Mouse (Mus musculus) intestine, embryonic 14.5 days (tissue): ENCODE measurements around the gene Cyp2c55. TPM values are rescaled to one million over a fixed set of nuclear protein-coding genes. Genes with fewer than 3 reads are reported as not detected.

Experiments used
- ATAC-seq: fragments of 200-750 bp; cut with Nextera tagmentation; replicated peaks from 2 replicates; pipeline ENCODE4 v1.8.0; 2017; ENCODE audit warnings: low read depth, moderate number of reproducible peaks, moderate TSS enrichment, moderate library complexity; ENCODE audit not compliant: low FRiP score, low TSS enrichment
- DNase-seq: peaks from one replicate; pipeline ENCODE4 v3.0.0-alpha.2; 2018; ENCODE audit warnings: low spot score
- H3K27ac ChIP-seq: fragments of 300-500 bp; sonication (generic); 2 replicates; pipeline ENCODE4 v1.5.1; 2014; ENCODE audit warnings: low read depth, mild to moderate bottlenecking, control low read depth
- H3K27me3 ChIP-seq: fragments of 300-500 bp; sonication (generic); replicated peaks from 2 replicates; pipeline ENCODE4 v1.6.1; 2014; ENCODE audit warnings: low read length, control low read depth; ENCODE audit not compliant: control insufficient read depth, insufficient read depth
- H3K36me3 ChIP-seq: fragments of 300-500 bp; sonication (generic); 2 replicates; pipeline ENCODE4 v1.6.1; 2014; ENCODE audit warnings: low read length, control low read depth; ENCODE audit not compliant: control insufficient read depth, insufficient read depth
- H3K4me1 ChIP-seq: fragments of 300-500 bp; sonication (generic); replicated peaks from 2 replicates; pipeline ENCODE4 v1.6.1; 2014; ENCODE audit warnings: low read length, control low read depth, mixed read lengths; ENCODE audit not compliant: control insufficient read depth, insufficient read depth
- H3K4me2 ChIP-seq: fragments of 300-500 bp; sonication (generic); 2 replicates; pipeline ENCODE4 v1.6.1; 2014; ENCODE audit warnings: low read length
- H3K4me3 ChIP-seq: fragments of 300-500 bp; sonication (generic); 2 replicates; pipeline ENCODE4 v1.5.1; 2014; ENCODE audit warnings: low read depth, low read length, control low read depth, mixed read lengths
- H3K9ac ChIP-seq: fragments of 300-500 bp; sonication (generic); 2 replicates; pipeline ENCODE4 v1.6.1; 2014; ENCODE audit warnings: mild to moderate bottlenecking, low read length
- H3K9me3 ChIP-seq: fragments of 300-500 bp; sonication (generic); 2 replicates; pipeline ENCODE4 v1.6.1; 2016; ENCODE audit warnings: low read length, control low read depth; ENCODE audit not compliant: control insufficient read depth
- WGBS: fragments of 180-500 bp; shearing (Covaris S2); extraction: QIAGEN DNeasy Blood & Tissue Kit; methylation state at CpG from one replicate; pipeline ENCODE4 v1.1.7; 2014; 5-methylcytosine and 5-hydroxymethylcytosine counted together
- microRNA-seq: library from miRNA; unstranded; fragments of <30 nt; microRNA quantifications from one replicate; pipeline ENCODE4, GENCODE M21; 2016
- polyA plus RNA-seq: library from polyadenylated mRNA; unstranded; fragments of >200 nt; fragmentation: Nextera tagmentation; extraction: Ambion mirVana; gene quantifications from 2 replicates; pipeline ENCODE4 v1.2.1, GENCODE M21; 2014

Cyp2c55 gene
- polyA plus RNA-seq, 1 experiment from 2014 or later, result 1.3 TPM

- H3K4me1 ChIP-seq, result no peaks in the 10 kb centered on the region
- H3K4me2 ChIP-seq, result no peak overlapping the region
- DNase-seq (no peak), ATAC-seq (no peak)
- H3K27ac ChIP-seq, result no peak overlapping the region
- no peaks in the 10 kb centered on the region for H3K9me3 ChIP-seq
- H3K27me3 ChIP-seq, result no peaks in the 10 kb centered on the region
- no peak overlapping the region for H3K4me3 ChIP-seq
- no peaks in the 10 kb centered on the region for H3K36me3 ChIP-seq
- H3K9ac ChIP-seq, result no peak overlapping the region
- 83% methylated on average over 1 of the region's 1 CpGs for WGBS
These were observed 51.1 kb downstream of the Cyp2c55 start for GRCm38 (mm10) chr19:39057928-39058327.

- DNase-seq (no peak), ATAC-seq (no peak)
- H3K4me3 ChIP-seq, result no peak within 1 kb of the TSS
- H3K4me1 ChIP-seq, result no peaks in the 10 kb centered on the region
- no peaks in the 10 kb centered on the region for H3K36me3 ChIP-seq
- H3K9ac ChIP-seq, result no peak within 1 kb of the TSS
- no peak within 1 kb of the TSS for H3K27ac ChIP-seq
- no peak within 1 kb of the TSS for H3K4me2 ChIP-seq
- no peaks in the 10 kb centered on the region for H3K9me3 ChIP-seq
- H3K27me3 ChIP-seq, result no peaks in the 10 kb centered on the region
- 54% methylated on average over 2 of the region's 2 CpGs for WGBS
These were observed 53.9 kb downstream of the Cyp2c55 start, which contains the start of gene Cyp2c65 for GRCm38 (mm10) chr19:39060719-39061118. TSS of gene Cyp2c65 (plus strand) at chr19:39061015.

Small RNAs within 50 kb of the gene (microRNA-seq; reads per million reads assigned to microRNA genes)
- gene Gm23800, result not detected

Other genes with a start within 250 kb of the Cyp2c55 start
- gene Noc3l, start 187.8 kb upstream of the Cyp2c55 start, polyA plus RNA-seq, result 8.3 and 8.9 TPM in 2 replicates
- 2.3 TPM in 2 replicates for gene Tbc1d12, start 170.4 kb upstream of the Cyp2c55 start, polyA plus RNA-seq
- 56.6 and 63.0 TPM in 2 replicates for gene Hells, start 76.1 kb upstream of the Cyp2c55 start, polyA plus RNA-seq
- gene Cyp2c65, start 54.0 kb downstream of the Cyp2c55 start, polyA plus RNA-seq, result 7.1 and 8.8 TPM in 2 replicates
- 0.60 TPM in 1 of 2 replicates, not detected in the other for gene Cyp2c66, start 106.9 kb downstream of the Cyp2c55 start, polyA plus RNA-seq